Mouse (Mus musculus): ENCODE results near the gene Gm17727. TPM values are rescaled to one million over a fixed set of nuclear protein-coding genes. Genes with fewer than 3 reads are reported as not detected.

The Gm17727 gene
- not detected in 2 replicates for polyA plus RNA-seq (2012)

DNA sequence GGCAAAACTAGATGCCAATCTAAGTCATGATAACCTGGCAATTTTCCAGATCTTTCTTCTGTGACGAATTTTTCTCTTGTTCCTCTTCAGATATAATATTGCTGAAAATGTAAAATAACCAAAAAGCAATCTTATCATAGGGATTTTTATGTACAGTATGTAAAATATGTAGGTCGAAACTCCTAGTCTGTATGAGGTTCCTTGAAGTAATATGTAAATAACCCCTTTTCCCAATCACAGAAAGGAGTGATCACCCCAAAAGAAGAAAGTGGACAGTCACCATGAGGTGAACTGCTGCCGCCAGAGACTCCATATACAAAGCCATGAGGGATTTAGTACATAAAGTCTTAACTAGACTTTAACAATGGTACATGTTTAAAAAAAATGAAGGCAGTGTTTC, at the start of gene Gm17727:
TSS of gene Gm17727 (minus strand) at position 101 of the 400 bp plus-strand sequence.
- no peak for TF ChIP-seq GATA1 (IDR thresholded peaks at IDR 0.05; ENCODE audit: low read length)

GRCm38 (mm10) chr9:35798146-35798545, 20.2 kb upstream of the Gm17727 start:
- no peak for TF ChIP-seq GATA1 (IDR thresholded peaks at IDR 0.05; ENCODE audit: low read length)

GRCm38 (mm10) chr9:35790001-35790400, 12.1 kb upstream of the Gm17727 start, which contains the start of the genes Gm27235 and D730048I06Rik:
TSS of gene Gm27235 (minus strand) at chr9:35790101.
TSS of gene D730048I06Rik (minus strand) at chr9:35790112.
- no peak for TF ChIP-seq GATA1 (IDR thresholded peaks at IDR 0.05; ENCODE audit: low read length)

GRCm38 (mm10) chr9:35756843-35757242, 21.1 kb downstream of the Gm17727 start:
- no peak for TF ChIP-seq GATA1 (IDR thresholded peaks at IDR 0.05; ENCODE audit: low read length)

DNA sequence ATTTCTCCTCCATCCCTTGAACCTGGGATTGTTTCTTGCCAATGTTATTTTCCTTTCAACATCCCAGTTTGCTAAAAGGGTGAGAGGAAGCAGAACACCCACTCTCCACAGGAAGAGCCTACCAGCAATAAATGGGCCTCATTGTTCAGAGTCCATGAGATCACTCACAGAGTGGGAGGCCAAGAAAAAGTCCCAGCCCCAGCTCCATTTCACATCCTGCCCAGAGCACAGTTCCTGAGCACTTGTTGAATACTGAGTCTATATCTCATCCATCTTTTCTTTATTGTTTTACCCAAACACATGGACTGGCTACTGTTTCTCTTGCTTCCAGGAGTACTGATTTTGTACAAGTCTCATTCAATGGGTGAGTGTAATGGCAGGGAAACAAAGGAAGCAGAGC, 37.2 kb downstream of the Gm17727 start, which contains the start of gene Gm17677:
TSS of gene Gm17677 (plus strand) at position 301 of the 400 bp plus-strand sequence.
- TF ChIP-seq GATA1 (IDR thresholded peaks at IDR 0.05; ENCODE audit: low read length) = no peak

Other genes with a start within 250 kb of the Gm17727 start
- gene Ddx25, start 219.6 kb downstream of the Gm17727 start, polyA plus RNA-seq (2012) = not detected in 2 replicates
- 0.92 and 1.4 TPM in 2 replicates for gene Pus3, start 219.5 kb downstream of the Gm17727 start, polyA plus RNA-seq (2012)
- gene Pate2, start 207.8 kb downstream of the Gm17727 start, polyA plus RNA-seq (2012) = 0.30 and 0.33 TPM in 2 replicates
- gene Hyls1, start 207.7 kb downstream of the Gm17727 start, polyA plus RNA-seq (2012) = 2.4 and 3.0 TPM in 2 replicates
- not detected in 2 replicates for gene Pate4, start 166.2 kb downstream of the Gm17727 start, polyA plus RNA-seq (2012)
- gene Pate3, start 129.9 kb downstream of the Gm17727 start, polyA plus RNA-seq (2012) = not detected in 2 replicates
- gene Pate1, start 90.7 kb downstream of the Gm17727 start, polyA plus RNA-seq (2012) = not detected in 2 replicates
- not detected in 2 replicates for gene Gm17677, start 37.1 kb downstream of the Gm17727 start, polyA plus RNA-seq (2012)
- not detected in 2 replicates for gene Gm27235, start 12.0 kb upstream of the Gm17727 start, polyA plus RNA-seq (2012)
- gene D730048I06Rik, start 12.0 kb upstream of the Gm17727 start, polyA plus RNA-seq (2012) = not detected in 2 replicates
- not detected in 2 replicates for gene 9230110F15Rik, start 66.0 kb upstream of the Gm17727 start, polyA plus RNA-seq (2012)
- not detected in 2 replicates for gene 9230113P08Rik, start 130.3 kb upstream of the Gm17727 start, polyA plus RNA-seq (2012)

Data from G1E-ER4 (cell line).